Mouse (Mus musculus) hindbrain, embryonic 14.5 days (tissue): ENCODE data around the gene Cirbp. TPM values are rescaled to one million over a fixed set of nuclear protein-coding genes. Genes with fewer than 3 reads are reported as not detected.

Source experiments
- ATAC-seq: fragments of 200-750 bp; cut with Nextera tagmentation; 2 replicates; pipeline ENCODE4 v1.8.0; 2017; ENCODE audit warnings: moderate number of reproducible peaks, mild to moderate bottlenecking, moderate TSS enrichment, moderate library complexity; ENCODE audit not compliant: low FRiP score
- DNase-seq: peaks from one replicate; pipeline ENCODE4 v3.0.0-alpha.2; 2015; ENCODE audit warnings: low spot score
- H3K27ac ChIP-seq: fragments of 300-500 bp; sonication (generic); 2 replicates; pipeline ENCODE4 v1.5.1; 2014; ENCODE audit warnings: mild to moderate bottlenecking, moderate library complexity
- H3K27me3 ChIP-seq: fragments of 300-500 bp; sonication (generic); 2 replicates; pipeline ENCODE4 v1.6.1; 2014; ENCODE audit warnings: mild to moderate bottlenecking, low read length, mixed read lengths; ENCODE audit not compliant: control insufficient read depth, insufficient read depth
- H3K36me3 ChIP-seq: fragments of 300-500 bp; sonication (generic); replicated peaks from 2 replicates; pipeline ENCODE4 v1.6.1; 2014; ENCODE audit not compliant: control insufficient read depth, insufficient read depth
- H3K4me1 ChIP-seq: fragments of 300-500 bp; sonication (generic); replicated peaks from 2 replicates; pipeline ENCODE4 v1.6.1; 2014; ENCODE audit warnings: antibody characterized with exemption, low read length, mixed read lengths; ENCODE audit not compliant: control insufficient read depth, insufficient read depth
- H3K4me2 ChIP-seq: fragments of 300-500 bp; sonication (generic); replicated peaks from 2 replicates; pipeline ENCODE4 v1.6.1; 2014; ENCODE audit warnings: mild to moderate bottlenecking, moderate library complexity
- H3K4me3 ChIP-seq: fragments of 300-500 bp; sonication (generic); replicated peaks from 2 replicates; pipeline ENCODE4 v1.5.1; 2014; ENCODE audit warnings: mild to moderate bottlenecking, low read length
- H3K9ac ChIP-seq: fragments of 300-500 bp; sonication (generic); 2 replicates; pipeline ENCODE4 v1.6.1; 2014
- H3K9me3 ChIP-seq: fragments of 300-500 bp; sonication (generic); 2 replicates; pipeline ENCODE4 v1.6.1; 2016; ENCODE audit warnings: low read length; ENCODE audit not compliant: control insufficient read depth
- WGBS: fragments of 180-500 bp; shearing (Covaris S2); extraction: QIAGEN DNeasy Blood & Tissue Kit; methylation state at CpG from one replicate; pipeline ENCODE4 v1.1.7; 2014; 5-methylcytosine and 5-hydroxymethylcytosine counted together
- polyA plus RNA-seq: library from polyadenylated mRNA; unstranded; fragments of >200 nt; fragmentation: Nextera tagmentation; extraction: Ambion mirVana; gene quantifications from 2 replicates; pipeline ENCODE4 v1.2.1, GENCODE M21; 2014

Cirbp gene
- polyA plus RNA-seq, 1 experiment from 2014 or later = 252 TPM

- WGBS = 5% methylated on average over 34 of the region's 35 CpGs
- Histone ChIP-seq H3K4me3 (peak within 1 kb of the TSS; percentile 46), H3K36me3 (peaks cover 30% of the 10 kb centered on the region), H3K9ac (peak within 1 kb of the TSS; percentile 54), H3K27me3 (no peaks in the 10 kb centered on the region), H3K27ac (peak within 1 kb of the TSS; percentile 87), H3K4me2 (peak within 1 kb of the TSS; percentile 55), H3K4me1 (peaks cover 29% of the 10 kb centered on the region), H3K9me3 (no peaks in the 10 kb centered on the region)
- DNase-seq (peak; percentile 90), ATAC-seq (peak; percentile 79)
Observed at GRCm38 (mm10) chr10:80172527-80173292, 6.9 kb downstream of the Cirbp start, which contains the start of gene 1600002K03Rik. 1600002K03Rik (plus strand) TSS chr10:80172944.

- Histone ChIP-seq H3K36me3 (peaks cover 30% of the 10 kb centered on the region), H3K4me3 (peak overlapping the region; percentile 46), H3K27me3 (no peaks in the 10 kb centered on the region), H3K4me1 (peaks cover 29% of the 10 kb centered on the region), H3K27ac (peak overlapping the region; percentile 87), H3K4me2 (peak overlapping the region; percentile 55), H3K9ac (peak overlapping the region; percentile 54), H3K9me3 (no peaks in the 10 kb centered on the region)
- 15% methylated on average over 11 of the region's 11 CpGs for WGBS
- DNase-seq = no peak
- ATAC-seq = no peak
Observed at GRCm38 (mm10) chr10:80173358-80173757, 7.6 kb downstream of the Cirbp start.

DNA sequence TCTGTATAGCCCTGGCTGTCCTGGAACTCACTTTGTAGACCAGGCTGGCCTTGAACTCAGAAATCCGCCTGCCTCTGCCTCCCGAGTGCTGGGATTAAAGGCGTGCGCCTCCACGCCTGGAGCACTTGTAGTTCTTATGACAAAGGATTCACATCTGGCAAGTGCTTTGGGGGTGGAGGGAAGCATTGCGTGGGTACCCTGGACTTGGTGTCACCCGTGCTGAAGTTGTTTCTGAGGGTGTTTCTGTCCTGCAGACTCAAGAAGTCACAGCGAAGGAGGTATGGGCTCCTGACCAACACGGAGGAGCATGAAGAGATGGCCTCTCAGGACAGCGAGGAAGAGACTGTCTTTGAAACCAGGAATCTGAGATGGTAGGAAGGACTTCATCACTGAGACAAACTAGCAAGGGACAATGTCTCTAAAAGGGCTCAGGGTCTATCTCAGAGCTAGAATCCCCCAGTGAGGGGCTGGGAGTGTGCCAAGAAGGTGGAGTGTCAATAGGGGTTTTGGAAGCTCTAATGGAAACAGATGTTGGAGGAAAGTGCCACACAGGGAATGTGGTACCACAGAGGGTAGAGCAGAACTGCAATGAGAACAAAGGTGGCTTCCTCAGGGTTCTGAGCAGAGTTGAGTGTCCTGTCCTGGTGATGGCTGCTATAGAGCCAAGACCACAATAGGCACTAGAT is 8.3 kb downstream of the Cirbp start:
- no peaks in the 10 kb centered on the region for H3K27me3 ChIP-seq
- H3K4me3 ChIP-seq = no peak overlapping the region
- 88% methylated on average over 10 of the region's 10 CpGs for WGBS
- H3K9ac ChIP-seq = 0 out of 2 replicates have a peak overlapping the region, but pooled peaks have one; percentile 54
- H3K9me3 ChIP-seq = no peaks in the 10 kb centered on the region
- DNase-seq = no peak
- peaks cover 21% of the 10 kb centered on the region for H3K4me1 ChIP-seq
- H3K27ac ChIP-seq = 0 out of 2 replicates have a peak overlapping the region, but pooled peaks have one; percentile 16
- ATAC-seq = no peak
- no peak overlapping the region for H3K4me2 ChIP-seq
- H3K36me3 ChIP-seq = peaks cover 30% of the 10 kb centered on the region

DNA sequence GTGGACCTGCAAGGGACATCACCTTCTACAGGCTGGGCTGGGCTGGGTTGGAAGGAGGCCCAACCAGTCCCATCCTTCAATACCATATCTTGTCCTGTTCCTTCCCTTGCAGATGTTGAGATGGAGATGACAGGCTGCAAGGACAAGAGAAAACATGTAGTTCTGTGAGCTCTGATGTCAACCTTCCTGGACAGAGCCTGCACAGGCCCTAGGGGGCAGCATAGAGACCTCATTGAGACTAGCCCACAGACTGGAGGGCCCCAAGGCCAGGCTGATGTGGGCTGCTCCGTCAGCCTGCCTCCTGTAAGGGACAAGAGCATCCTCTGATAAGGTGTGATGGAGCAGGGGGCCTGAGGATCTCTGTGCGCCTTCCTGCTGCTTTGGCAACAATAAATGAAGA is 8.9 kb downstream of the Cirbp start:
- 47% methylated on average over 2 of the region's 2 CpGs for WGBS
- Histone ChIP-seq H3K4me2 (no peak overlapping the region), H3K27ac (no peak overlapping the region), H3K27me3 (no peaks in the 10 kb centered on the region), H3K9ac (no peak overlapping the region), H3K4me1 (peaks cover 15% of the 10 kb centered on the region), H3K9me3 (no peaks in the 10 kb centered on the region), H3K36me3 (peaks cover 27% of the 10 kb centered on the region), H3K4me3 (no peak overlapping the region)
- no peak for ATAC-seq
- DNase-seq = no peak

DNA sequence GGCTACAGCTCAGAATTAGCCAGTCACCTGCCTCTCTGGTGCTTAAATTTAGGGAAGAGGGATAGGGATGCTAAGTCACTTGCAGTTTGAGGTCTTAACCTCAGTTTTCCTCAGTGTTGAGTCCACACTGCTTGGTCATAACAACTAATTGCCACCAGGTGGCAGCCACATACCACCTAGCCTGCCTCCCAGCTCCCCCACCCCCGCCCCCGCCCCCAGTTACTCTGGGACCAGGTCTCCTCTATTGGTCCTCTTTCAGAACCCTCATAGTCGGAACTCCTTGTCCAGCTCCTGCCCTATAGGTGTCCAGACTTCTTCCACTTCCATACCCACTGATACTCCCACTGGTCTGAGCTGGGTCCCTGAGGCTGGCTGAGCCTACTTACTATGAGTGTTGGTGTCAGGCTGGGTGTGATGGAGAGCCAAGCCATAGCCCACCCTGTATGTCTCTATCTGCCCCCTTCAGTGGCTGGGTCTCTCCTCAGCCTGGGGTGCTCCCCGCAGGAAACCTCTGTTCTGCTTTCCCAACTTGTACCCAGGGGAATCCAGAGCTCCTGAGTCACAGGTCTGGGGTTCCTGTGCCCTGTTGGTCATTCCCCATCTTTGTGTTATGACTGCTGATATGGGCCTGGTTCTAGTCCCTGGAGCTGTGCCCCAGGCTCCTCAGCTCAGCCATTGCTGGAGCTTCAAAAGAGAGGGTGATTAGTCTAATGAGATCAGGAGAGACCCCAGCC is 9.9 kb downstream of the Cirbp start:
- Histone ChIP-seq H3K4me2 (0 out of 2 replicates have a peak overlapping the region, but pooled peaks have one; percentile 5), H3K27me3 (no peaks in the 10 kb centered on the region), H3K4me3 (no peak overlapping the region), H3K36me3 (peaks cover 17% of the 10 kb centered on the region), H3K4me1 (peaks cover 21% of the 10 kb centered on the region), H3K27ac (no peak overlapping the region), H3K9me3 (no peaks in the 10 kb centered on the region), H3K9ac (0 out of 2 replicates have a peak overlapping the region, but pooled peaks have one; percentile 20)
- peak; percentile 68 for DNase-seq
- 0 out of 2 replicates have a peak, but pooled peaks have one; percentile 15 for ATAC-seq
- WGBS = 20% methylated on average over 4 of the region's 4 CpGs

DNA sequence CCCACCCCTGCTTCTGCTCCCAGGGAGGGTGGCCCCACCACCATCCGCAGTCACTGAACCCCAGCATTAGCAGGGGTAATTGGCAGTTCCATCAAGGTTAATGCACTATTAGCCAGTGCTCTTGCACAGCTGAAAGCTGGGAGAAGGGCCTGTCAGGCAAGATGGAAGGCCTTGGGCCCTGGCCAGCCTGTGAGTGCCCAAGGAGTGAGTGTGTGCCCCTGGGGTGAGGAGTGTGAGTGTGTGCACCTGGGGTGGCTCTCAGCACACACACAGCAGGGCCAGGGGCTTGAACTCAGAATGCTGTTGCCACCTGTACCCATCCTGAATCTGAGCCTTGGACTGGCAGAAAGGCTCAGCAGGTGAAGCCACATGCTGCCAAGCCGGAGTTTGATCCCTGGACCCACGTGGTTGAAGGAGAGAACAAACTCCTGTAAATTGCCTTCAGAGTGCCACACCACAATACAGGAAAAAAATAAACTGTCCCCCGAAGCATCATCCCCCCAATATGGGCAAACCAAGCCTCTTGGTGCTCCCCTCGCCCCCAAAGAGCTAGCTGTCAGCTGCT is 10.6 kb downstream of the Cirbp start:
- H3K4me2 ChIP-seq = no peak overlapping the region
- 0 out of 2 replicates have a peak overlapping the region, but pooled peaks have one; percentile 20 for H3K9ac ChIP-seq
- peaks cover 11% of the 10 kb centered on the region for H3K36me3 ChIP-seq
- no peak for ATAC-seq
- no peak overlapping the region for H3K4me3 ChIP-seq
- H3K27me3 ChIP-seq = no peaks in the 10 kb centered on the region
- 73% methylated on average over 5 of the region's 5 CpGs for WGBS
- DNase-seq = no peak
- no peaks in the 10 kb centered on the region for H3K9me3 ChIP-seq
- H3K27ac ChIP-seq = 0 out of 2 replicates have a peak overlapping the region, but pooled peaks have one; percentile 32
- peaks cover 27% of the 10 kb centered on the region for H3K4me1 ChIP-seq

DNA sequence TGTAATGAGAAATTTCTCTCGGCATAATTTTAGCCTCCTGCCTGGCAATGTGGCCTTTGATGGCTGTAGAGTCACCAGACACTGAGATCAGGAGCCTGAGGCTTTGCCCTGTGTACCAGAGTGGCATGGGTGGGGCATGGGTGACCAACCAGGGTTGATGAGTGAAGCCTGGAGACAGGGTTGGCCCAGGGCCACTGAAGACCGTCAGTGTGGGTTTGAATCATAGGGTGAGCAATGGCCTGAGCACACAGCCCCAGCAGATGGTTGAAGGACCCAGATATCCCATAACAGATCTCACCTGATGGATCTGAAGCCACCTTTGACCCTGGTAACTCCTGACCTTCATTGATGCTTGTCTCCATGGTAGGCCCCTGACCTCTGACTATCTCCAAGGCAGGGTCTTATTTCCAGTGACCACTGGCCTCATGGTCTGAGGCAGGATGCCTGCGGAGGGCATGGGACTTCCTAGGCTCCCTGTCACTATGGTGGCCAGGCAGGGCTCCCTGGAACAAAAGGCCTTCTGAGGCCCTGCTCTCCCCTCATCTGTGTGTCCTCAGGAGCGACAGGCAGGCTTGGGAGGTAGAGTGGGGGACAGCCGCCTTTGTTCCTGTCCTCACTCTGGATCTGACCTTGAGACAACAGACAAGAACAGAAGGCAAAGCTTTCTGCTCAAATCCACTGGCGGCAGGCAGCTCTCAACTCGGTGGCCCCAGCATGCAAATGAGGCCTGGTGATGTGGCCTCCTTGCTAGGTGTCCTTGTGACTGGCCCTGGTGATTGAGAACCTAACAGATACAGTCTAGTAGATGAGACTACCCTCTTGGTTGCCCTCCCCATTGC is 11.9 kb downstream of the Cirbp start:
- Histone ChIP-seq H3K27me3 (no peaks in the 10 kb centered on the region), H3K9ac (no peak overlapping the region), H3K36me3 (no peaks in the 10 kb centered on the region), H3K9me3 (no peaks in the 10 kb centered on the region), H3K27ac (no peak overlapping the region), H3K4me2 (no peak overlapping the region), H3K4me3 (no peak overlapping the region), H3K4me1 (peaks cover 27% of the 10 kb centered on the region)
- DNase-seq (no peak), ATAC-seq (no peak)
- 47% methylated on average over 7 of the region's 7 CpGs for WGBS
